Mouse (Mus musculus): ENCODE measurements at regions not wholly inside any gene's neighbourhood (a gene's known extent, or its start where the extent isn't known, plus 50 kb on each side); places are given as distances from the start of the nearest gene placed in this dataset.

GRCm38 (mm10) chr4:54095200-54095930 lies 269.5 kb downstream of the Tmem38b start:
- H3K4me3 ChIP-seq (ENCODE audit: low read depth, low read length), result no peak overlapping the region
- 68% methylated on average over 4 of the region's 4 CpGs for WGBS
- H3K36me3 ChIP-seq (ENCODE audit: control insufficient read depth, insufficient read depth, low read length), result no peaks in the 10 kb centered on the region
- ATAC-seq (ENCODE audit: insufficient number of reproducible peaks, insufficient read depth, low FRiP score, low read depth), result no peak
- no peaks in the 10 kb centered on the region for H3K4me1 ChIP-seq (ENCODE audit: control insufficient read depth, insufficient read depth, low read length)
- H3K9ac ChIP-seq (replicated peaks; ENCODE audit: low read depth, low read length), result no peak overlapping the region
- no peaks in the 10 kb centered on the region for H3K27me3 ChIP-seq (ENCODE audit: control insufficient read depth, insufficient read depth, low read length)
- no peaks in the 10 kb centered on the region for H3K9me3 ChIP-seq (ENCODE audit: control insufficient read depth, low read depth, low read length)
- H3K4me2 ChIP-seq (replicated peaks; ENCODE audit: low read depth, low read length), result no peak overlapping the region
- no peak overlapping the region for H3K27ac ChIP-seq (ENCODE audit: low read length)

DNA sequence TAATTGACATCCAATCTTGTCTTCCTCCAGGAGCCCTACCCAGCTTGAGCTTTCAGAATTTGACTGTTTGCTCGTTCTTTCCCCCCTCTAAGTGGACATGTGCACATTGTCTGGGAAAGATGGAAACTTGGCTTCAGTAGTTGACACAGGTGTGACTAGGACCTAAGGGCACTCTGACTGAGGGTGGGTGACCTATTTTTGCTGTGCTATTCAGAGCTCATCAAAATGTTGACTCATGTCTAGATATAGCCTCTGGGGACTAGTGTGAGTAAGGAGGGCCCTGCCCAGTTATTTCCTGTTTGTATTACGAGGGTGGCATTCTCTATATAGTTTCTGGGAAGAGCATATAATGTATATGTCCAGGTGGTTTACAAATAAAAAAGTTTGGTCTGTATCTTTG lies 271.7 kb downstream of the Tmem38b start:
- no peak overlapping the region for H3K4me2 ChIP-seq (replicated peaks; ENCODE audit: low read depth, low read length)
- no peaks in the 10 kb centered on the region for H3K4me1 ChIP-seq (ENCODE audit: control insufficient read depth, insufficient read depth, low read length)
- peak; percentile 69; the same call in 1 of the 2 replicates for ATAC-seq (ENCODE audit: insufficient number of reproducible peaks, insufficient read depth, low FRiP score, low read depth)
- no peaks in the 10 kb centered on the region for H3K27me3 ChIP-seq (ENCODE audit: control insufficient read depth, insufficient read depth, low read length)
- H3K9me3 ChIP-seq (ENCODE audit: control insufficient read depth, low read depth, low read length), result no peaks in the 10 kb centered on the region
- H3K4me3 ChIP-seq (ENCODE audit: low read depth, low read length), result no peak overlapping the region
- no peak overlapping the region for H3K9ac ChIP-seq (replicated peaks; ENCODE audit: low read depth, low read length)
- WGBS, result 74% methylated on average over 2 of the region's 2 CpGs
- no peak overlapping the region for H3K27ac ChIP-seq (ENCODE audit: low read length)
- H3K36me3 ChIP-seq (ENCODE audit: control insufficient read depth, insufficient read depth, low read length), result no peaks in the 10 kb centered on the region

DNA sequence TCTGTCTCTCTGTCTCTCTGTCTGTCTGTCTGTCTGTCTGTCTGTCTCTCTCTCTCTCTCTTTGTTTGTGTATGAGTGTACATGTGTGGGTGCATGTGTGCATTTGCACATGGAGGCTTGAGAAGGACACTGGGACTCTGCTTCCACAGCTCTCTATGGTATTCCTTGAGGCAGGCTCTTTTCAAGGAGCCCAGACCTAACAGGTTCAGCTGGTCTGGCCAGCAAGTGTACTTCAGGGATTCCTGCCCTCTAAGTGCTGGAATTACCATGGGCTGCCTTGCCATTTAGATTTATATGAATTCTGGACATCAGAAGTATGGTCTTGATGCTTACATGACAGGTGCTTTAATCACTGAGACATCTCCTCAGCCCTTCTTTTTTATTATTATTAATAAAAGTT lies 274.4 kb downstream of the Tmem38b start:
- no peaks in the 10 kb centered on the region for H3K9me3 ChIP-seq (ENCODE audit: control insufficient read depth, low read depth, low read length)

GRCm38 (mm10) chr4:54106976-54107375 lies 281.1 kb downstream of the Tmem38b start:
- 73% methylated on average over 4 of the region's 4 CpGs for WGBS
- no peak overlapping the region for H3K27ac ChIP-seq (ENCODE audit: low read length)
- no peaks in the 10 kb centered on the region for H3K4me1 ChIP-seq (ENCODE audit: control insufficient read depth, insufficient read depth, low read length)
- no peaks in the 10 kb centered on the region for H3K9me3 ChIP-seq (ENCODE audit: control insufficient read depth, low read depth, low read length)
- H3K27me3 ChIP-seq (ENCODE audit: control insufficient read depth, insufficient read depth, low read length), result no peaks in the 10 kb centered on the region
- ATAC-seq (ENCODE audit: insufficient number of reproducible peaks, insufficient read depth, low FRiP score, low read depth), result no peak
- no peaks in the 10 kb centered on the region for H3K36me3 ChIP-seq (ENCODE audit: control insufficient read depth, insufficient read depth, low read length)
- H3K9ac ChIP-seq (replicated peaks; ENCODE audit: low read depth, low read length), result no peak overlapping the region
- H3K4me2 ChIP-seq (replicated peaks; ENCODE audit: low read depth, low read length), result no peak overlapping the region
- H3K4me3 ChIP-seq (ENCODE audit: low read depth, low read length), result no peak overlapping the region

More for the DNA sequence above, 274.4 kb downstream of the Tmem38b start:
- Histone ChIP-seq H3K9ac (replicated peaks; ENCODE audit: low read depth, low read length) (no peak overlapping the region), H3K4me2 (replicated peaks; ENCODE audit: low read depth, low read length) (no peak overlapping the region), H3K36me3 (ENCODE audit: control insufficient read depth, insufficient read depth, low read length) (no peaks in the 10 kb centered on the region), H3K4me1 (ENCODE audit: control insufficient read depth, insufficient read depth, low read length) (no peaks in the 10 kb centered on the region), H3K4me3 (ENCODE audit: low read depth, low read length) (no peak overlapping the region), H3K27ac (ENCODE audit: low read length) (no peak overlapping the region), H3K27me3 (ENCODE audit: control insufficient read depth, insufficient read depth, low read length) (no peaks in the 10 kb centered on the region)
- ATAC-seq (ENCODE audit: insufficient number of reproducible peaks, insufficient read depth, low FRiP score, low read depth), result no peak

- Histone ChIP-seq H3K4me2 (replicated peaks; ENCODE audit: low read depth, low read length) (no peak overlapping the region), H3K9ac (replicated peaks; ENCODE audit: low read depth, low read length) (no peak overlapping the region), H3K27me3 (ENCODE audit: control insufficient read depth, insufficient read depth, low read length) (no peaks in the 10 kb centered on the region), H3K27ac (ENCODE audit: low read length) (no peak overlapping the region), H3K4me1 (ENCODE audit: control insufficient read depth, insufficient read depth, low read length) (no peaks in the 10 kb centered on the region), H3K36me3 (ENCODE audit: control insufficient read depth, insufficient read depth, low read length) (no peaks in the 10 kb centered on the region), H3K9me3 (ENCODE audit: control insufficient read depth, low read depth, low read length) (no peaks in the 10 kb centered on the region), H3K4me3 (ENCODE audit: low read depth, low read length) (no peak overlapping the region)
- 77% methylated on average over 2 of the region's 2 CpGs for WGBS
- ATAC-seq (ENCODE audit: insufficient number of reproducible peaks, insufficient read depth, low FRiP score, low read depth), result no peak
Measured at GRCm38 (mm10) chr4:54116310-54116709, 290.5 kb downstream of the Tmem38b start.

DNA sequence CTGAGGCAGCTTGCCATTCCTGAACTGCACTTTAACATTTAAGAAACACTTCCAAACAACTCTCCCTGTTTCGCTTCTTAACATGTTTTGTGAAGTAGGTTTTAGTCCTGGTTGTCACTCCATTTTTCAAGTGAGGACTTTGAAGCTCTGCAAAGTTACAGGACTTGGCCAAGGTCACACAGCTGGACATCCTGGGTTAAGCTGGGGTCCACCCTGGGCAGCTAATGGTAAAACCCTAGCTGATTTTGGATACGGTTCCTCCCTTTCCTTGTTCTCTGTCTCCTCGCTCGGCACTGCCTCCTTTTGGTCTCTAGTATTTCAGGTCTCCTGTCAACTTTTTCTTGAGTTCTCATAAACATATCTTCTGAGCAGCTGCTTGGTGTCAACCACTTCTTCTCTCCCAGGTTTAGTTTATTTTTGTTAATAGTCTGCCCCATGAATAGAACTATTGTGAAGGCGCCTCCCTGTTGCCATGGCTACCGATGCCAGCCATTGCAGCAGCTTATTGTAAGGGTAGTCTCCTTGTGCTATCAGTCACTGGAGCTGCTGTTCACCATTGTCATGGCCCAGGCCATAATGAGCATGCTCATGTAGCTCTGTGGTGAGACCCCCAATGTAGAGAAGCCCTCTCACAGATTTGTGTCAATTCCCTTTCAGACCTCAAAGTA lies 292.5 kb downstream of the Tmem38b start:
- no peaks in the 10 kb centered on the region for H3K9me3 ChIP-seq (ENCODE audit: control insufficient read depth, low read depth, low read length)
- H3K27me3 ChIP-seq (ENCODE audit: control insufficient read depth, insufficient read depth, low read length), result no peaks in the 10 kb centered on the region
- H3K4me1 ChIP-seq (ENCODE audit: control insufficient read depth, insufficient read depth, low read length), result no peaks in the 10 kb centered on the region
- no peak overlapping the region for H3K27ac ChIP-seq (ENCODE audit: low read length)
- H3K4me3 ChIP-seq (ENCODE audit: low read depth, low read length), result no peak overlapping the region
- no peak overlapping the region for H3K9ac ChIP-seq (replicated peaks; ENCODE audit: low read depth, low read length)
- ATAC-seq (ENCODE audit: insufficient number of reproducible peaks, insufficient read depth, low FRiP score, low read depth), result no peak
- no peak overlapping the region for H3K4me2 ChIP-seq (replicated peaks; ENCODE audit: low read depth, low read length)
- 74% methylated on average over 6 of the region's 6 CpGs for WGBS
- H3K36me3 ChIP-seq (ENCODE audit: control insufficient read depth, insufficient read depth, low read length), result no peaks in the 10 kb centered on the region

DNA sequence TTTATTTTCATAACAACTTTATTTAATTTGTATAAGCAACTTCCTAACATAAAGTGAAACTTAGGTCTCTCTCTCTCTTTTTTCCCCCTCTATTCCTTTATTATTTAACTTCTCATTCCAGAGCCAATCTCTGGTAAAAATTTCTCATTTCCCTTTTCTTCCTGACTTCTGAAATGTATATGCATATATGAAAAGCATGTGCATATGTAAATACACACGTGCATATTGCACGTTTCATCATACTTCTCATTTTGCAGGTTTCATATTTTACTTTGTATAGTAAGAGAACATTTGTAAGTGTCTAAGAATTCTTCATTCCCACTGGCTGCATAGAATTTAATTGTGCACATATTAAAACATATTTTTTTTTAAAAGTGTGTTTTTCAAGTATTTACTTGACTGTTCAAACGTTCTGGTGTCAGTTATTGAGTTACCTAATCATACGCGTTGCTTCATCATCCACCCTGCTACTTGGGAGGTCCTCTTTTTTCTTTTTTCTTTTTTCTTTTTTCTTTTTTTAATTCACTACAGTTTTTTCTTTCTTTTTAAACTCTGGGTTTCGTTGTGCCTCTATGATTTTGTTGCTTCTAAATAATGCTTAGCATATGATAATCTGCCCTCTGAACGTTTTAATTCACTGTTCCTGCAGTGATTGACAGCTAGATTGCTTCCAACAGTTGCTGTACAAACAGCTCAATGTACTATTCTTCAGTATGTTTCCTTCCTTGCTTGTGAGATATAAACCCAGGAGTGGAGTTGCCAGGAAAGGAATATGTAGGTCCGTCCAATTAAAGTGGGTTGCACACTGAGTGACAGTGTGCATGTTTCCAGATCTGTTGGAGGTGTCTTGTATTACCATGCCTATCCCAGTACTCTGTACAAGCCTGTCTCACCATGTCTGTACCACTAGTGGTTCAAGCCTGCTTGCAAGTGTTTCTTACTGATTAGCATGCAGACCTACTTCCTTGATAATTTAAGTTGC lies 303.2 kb downstream of the Tmem38b start:
- no peaks in the 10 kb centered on the region for H3K36me3 ChIP-seq (ENCODE audit: control insufficient read depth, insufficient read depth, low read length)
- no peak overlapping the region for H3K4me3 ChIP-seq (ENCODE audit: low read depth, low read length)
- no peak overlapping the region for H3K4me2 ChIP-seq (replicated peaks; ENCODE audit: low read depth, low read length)
- no peaks in the 10 kb centered on the region for H3K27me3 ChIP-seq (ENCODE audit: control insufficient read depth, insufficient read depth, low read length)
- H3K9ac ChIP-seq (replicated peaks; ENCODE audit: low read depth, low read length), result no peak overlapping the region
- no peaks in the 10 kb centered on the region for H3K9me3 ChIP-seq (ENCODE audit: control insufficient read depth, low read depth, low read length)
- no peak for ATAC-seq (ENCODE audit: insufficient number of reproducible peaks, insufficient read depth, low FRiP score, low read depth)
- no peaks in the 10 kb centered on the region for H3K4me1 ChIP-seq (ENCODE audit: control insufficient read depth, insufficient read depth, low read length)
- no peak overlapping the region for H3K27ac ChIP-seq (ENCODE audit: low read length)
- WGBS, result 58% methylated on average over 8 of the region's 8 CpGs

DNA sequence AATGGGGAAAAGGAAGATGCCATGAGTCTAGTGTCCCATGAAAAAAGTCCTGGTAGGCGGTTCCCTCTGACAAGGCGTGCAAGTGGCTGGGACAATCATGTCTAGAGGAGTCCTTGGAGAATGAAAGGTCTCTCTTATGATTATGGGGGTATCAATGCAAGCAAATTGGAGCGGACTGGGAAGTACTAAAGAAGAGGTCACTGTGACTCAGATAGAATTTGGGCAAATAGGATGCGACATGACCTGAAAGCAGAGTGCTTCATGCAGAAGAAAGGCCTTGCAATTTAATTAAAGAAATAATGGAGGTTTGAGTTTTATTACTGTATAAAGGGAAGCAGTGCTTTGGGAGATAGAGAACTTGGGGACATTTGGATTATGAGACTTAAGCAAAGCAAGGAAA lies 330.3 kb downstream of the Tmem38b start:
- Histone ChIP-seq H3K9me3 (ENCODE audit: control insufficient read depth, low read depth, low read length) (no peaks in the 10 kb centered on the region), H3K27me3 (ENCODE audit: control insufficient read depth, insufficient read depth, low read length) (no peaks in the 10 kb centered on the region), H3K4me3 (ENCODE audit: low read depth, low read length) (no peak overlapping the region), H3K9ac (replicated peaks; ENCODE audit: low read depth, low read length) (no peak overlapping the region), H3K4me2 (replicated peaks; ENCODE audit: low read depth, low read length) (no peak overlapping the region), H3K4me1 (ENCODE audit: control insufficient read depth, insufficient read depth, low read length) (no peaks in the 10 kb centered on the region), H3K36me3 (ENCODE audit: control insufficient read depth, insufficient read depth, low read length) (no peaks in the 10 kb centered on the region), H3K27ac (ENCODE audit: low read length) (no peak overlapping the region)
- no peak for ATAC-seq (ENCODE audit: insufficient number of reproducible peaks, insufficient read depth, low FRiP score, low read depth)
- WGBS, result 97% methylated on average over 4 of the region's 4 CpGs
